Mouse (Mus musculus) bone marrow, adult 2 months (tissue): ENCODE results near the gene Pdgfb.

ENCODE experiments used
- CTCF ChIP-seq: fragments of 200-500 bp; IDR thresholded peaks from 2 replicates; pipeline ENCODE4 v1.5.1; 2011; ENCODE audit warnings: low read length, control low read depth; ENCODE audit not compliant: control insufficient read depth, insufficient read depth
- POLR2A ChIP-seq: fragments of 200-500 bp; IDR thresholded peaks from 2 replicates; pipeline ENCODE4 v1.6.1; 2011; ENCODE audit warnings: low read depth, mild to moderate bottlenecking, control low read depth, low read length, borderline replicate concordance; ENCODE audit not compliant: control insufficient read depth

DNA sequence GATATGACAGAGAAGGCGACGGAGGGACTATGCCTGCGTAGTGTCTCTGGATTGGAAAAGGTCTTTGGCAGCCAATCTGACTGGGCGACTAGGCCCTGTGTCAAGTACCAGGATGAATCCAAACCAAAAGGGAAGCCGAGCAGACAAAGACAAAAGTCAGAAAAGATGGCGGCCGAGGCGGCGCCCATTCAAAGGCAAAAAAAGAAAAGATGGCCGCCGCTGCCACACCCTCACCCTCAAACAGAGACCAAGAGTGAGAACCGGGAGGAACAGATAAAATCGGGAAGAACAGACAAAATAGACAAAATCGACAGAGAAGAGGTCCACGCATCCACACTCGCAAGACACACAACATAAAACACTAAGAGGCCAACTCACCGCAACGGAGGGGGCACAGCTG, 44.3 kb downstream of the Pdgfb start:
- no peak for TF ChIP-seq POLR2A
- no peak for TF ChIP-seq CTCF
